Mouse (Mus musculus) adrenal gland, postnatal 4 days (tissue): ENCODE measurements around the gene Gm48552. TPM values are rescaled to one million over a fixed set of nuclear protein-coding genes. Genes with fewer than 3 reads are reported as not detected.
A peak's percentile ranks its signal among the peaks of the same experiment; 100 is the strongest.

Experiments used
- DNase-seq, 2 experiments: peaks; one replicate each; pipeline ENCODE4 v3.0.0; 2021 to 2022; ENCODE audit warnings: low spot score in 2 of 2, mixed read lengths in 2 of 2
- total RNA-seq, 2 experiments: library from RNA; stranded (reverse); gene quantifications; 2 replicates each; pipeline ENCODE4 v1.2.3; 2021

Gm48552 gene
- total RNA-seq, 2 experiments from 2014 or later: 2.6 to 4.1 TPM

- DNase-seq: no peak
These were observed 3.0 kb upstream of the Gm48552 start for GRCm38 (mm10) chr10:81385603-81386306.

- no peak for DNase-seq
These were observed 1.1 kb upstream of the Gm48552 start for GRCm38 (mm10) chr10:81387716-81388115.

- no peak for DNase-seq
These were observed 568 bp downstream of the Gm48552 start for GRCm38 (mm10) chr10:81389373-81389772.

- DNase-seq: peak; percentile 55 to 66
These were observed 1.2 kb downstream of the Gm48552 start for GRCm38 (mm10) chr10:81389801-81390677.

- DNase-seq: no peak
These were observed 1.8 kb downstream of the Gm48552 start for GRCm38 (mm10) chr10:81390678-81390965.

GRCm38 (mm10) chr10:81392270-81392669 is 3.5 kb downstream of the Gm48552 start:
- no peak for DNase-seq

DNA sequence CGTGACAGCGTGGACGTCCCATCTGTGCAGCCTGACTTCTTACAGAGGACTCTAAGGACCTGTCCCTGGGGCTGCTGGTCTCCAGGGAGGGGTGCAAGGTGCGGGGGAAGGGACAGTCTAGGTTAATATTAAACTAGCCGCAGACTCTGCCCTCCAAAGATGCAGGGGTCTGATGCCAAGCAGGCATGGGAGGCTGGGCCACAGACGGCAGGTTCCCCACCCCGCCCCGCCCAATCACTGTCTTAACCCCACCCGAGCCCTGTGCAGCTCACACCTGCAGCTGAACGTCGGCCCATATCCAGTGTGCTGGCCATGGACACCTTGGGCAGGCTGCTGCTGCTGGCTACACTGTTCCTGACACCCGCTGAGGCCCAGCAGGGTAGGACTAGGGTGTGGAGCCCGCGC is 4.0 kb downstream of the Gm48552 start, which contains the start of gene Smim24:
Smim24 (plus strand) TSS at position 271 of the 405 bp plus-strand sequence.
- no peak for DNase-seq

DNA sequence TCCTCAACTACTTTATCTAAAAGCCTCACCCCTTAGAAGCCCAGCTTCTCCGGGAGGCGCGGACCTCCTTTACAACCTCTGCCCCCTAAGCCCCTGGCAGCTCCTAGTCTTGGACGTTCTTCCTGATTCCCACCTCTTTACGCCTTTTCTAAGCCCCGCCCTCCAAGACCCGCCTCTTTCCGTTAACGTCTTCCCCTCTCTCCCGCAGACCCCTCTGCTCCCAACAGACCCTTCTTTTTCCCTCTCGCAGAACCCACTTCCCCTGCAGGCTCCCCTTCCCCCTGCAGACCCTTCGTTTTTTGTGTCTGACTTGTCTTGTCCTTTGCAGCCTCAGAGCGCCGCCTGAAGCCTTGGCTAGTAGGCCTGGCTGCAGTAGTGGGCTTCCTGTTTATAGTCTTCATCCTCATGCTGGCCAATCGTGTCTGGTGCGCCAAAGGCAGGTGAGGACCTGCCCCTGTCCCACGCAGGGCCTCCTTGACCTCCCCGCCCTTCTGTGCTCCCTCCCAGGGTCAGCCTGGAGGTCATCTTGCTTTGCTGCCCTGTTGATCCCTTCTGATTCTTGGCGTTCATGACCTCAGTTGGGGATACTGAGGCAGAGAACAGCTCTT is 4.8 kb downstream of the Gm48552 start:
- DNase-seq: no peak

GRCm38 (mm10) chr10:81395127-81395526 is 6.3 kb downstream of the Gm48552 start:
- no peak for DNase-seq

GRCm38 (mm10) chr10:81395865-81396264 is 7.1 kb downstream of the Gm48552 start:
- DNase-seq: no peak

DNA sequence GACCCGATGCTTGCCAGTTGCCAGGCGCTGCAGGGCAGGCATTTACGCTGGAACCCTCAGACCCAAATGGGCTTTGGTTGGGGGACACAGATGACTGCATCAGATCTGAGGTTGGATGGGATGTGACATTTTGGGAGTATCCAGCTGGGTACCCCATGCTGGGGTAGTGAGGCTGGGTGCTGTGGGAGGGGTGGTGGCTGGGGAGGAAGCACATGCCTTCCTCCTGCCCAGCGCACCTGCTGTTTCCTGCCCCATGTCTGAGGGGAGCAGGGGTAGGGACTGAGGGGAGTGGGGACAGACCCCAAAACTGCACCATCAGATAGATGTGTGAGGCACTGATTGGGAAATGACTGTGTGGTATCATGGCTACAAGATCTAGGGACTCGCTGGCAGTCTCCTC is 7.9 kb downstream of the Gm48552 start:
- no peak for DNase-seq

GRCm38 (mm10) chr10:81399296-81399695 is 10.5 kb downstream of the Gm48552 start:
- no peak for DNase-seq

DNA sequence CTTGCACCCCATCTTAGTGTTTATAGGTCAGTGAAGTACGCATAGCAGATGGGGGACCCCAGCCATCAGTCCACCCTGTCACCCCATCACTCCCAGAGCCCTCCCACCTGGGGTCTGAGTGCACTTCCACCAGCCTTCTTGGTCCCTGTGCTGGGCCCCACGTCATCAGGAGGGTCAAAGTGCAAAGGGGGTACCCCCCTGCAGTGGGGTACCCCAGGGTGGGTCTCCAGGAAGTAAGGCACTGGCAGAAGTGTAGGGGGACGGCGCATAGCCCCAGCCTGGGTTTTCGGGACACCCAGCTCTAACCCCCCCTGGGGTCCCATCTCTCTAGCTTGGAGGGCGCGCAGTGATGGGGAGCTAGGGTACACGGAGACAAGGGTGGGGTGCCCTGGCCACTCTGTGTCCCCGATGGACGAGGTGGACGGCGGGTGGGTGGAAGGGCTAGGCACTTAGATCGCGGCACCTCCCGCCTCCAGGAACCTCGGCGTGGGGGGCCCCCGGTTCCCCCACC is 11.0 kb downstream of the Gm48552 start:
- DNase-seq: no peak

DNA sequence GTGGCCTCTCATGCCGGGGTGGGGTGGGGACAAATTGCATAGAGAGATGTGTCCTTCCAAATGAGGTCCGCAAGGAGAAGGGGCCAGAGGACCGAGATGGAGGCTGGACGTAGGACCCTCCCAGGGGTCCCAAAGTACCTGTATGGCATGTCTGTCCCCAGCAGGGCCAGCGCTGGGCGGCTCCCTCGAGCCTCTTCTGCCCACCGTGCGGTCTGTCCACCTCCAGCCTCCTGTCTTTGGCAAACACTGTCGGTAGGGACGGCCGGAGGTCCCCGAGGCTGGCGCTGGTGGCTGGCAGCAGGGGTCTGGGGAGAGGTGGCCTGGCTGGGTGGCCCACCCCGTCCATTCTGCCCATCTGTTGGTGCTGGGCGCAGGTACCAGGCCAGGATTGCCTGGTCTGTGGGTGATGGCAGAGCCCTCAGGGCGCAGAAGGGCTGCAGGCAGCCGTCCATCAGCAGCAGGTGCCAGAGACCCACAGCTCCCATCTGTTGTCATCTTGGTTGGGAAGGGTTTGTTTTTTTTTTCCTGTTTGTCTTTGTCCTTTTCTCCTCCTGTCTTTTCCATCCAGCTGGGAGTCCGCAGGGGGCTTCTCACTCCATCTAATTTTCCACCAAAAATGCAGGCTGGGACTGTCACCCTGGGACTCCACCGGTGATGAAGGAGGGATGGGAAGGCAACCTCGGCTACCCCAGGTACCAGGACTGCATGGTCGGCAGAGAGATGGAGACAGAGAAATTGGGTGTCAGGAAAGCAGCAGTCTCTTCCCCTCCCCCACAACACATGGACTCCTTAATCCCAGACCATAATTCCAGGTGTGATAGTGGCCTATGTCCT is 11.8 kb downstream of the Gm48552 start:
- no peak for DNase-seq

DNA sequence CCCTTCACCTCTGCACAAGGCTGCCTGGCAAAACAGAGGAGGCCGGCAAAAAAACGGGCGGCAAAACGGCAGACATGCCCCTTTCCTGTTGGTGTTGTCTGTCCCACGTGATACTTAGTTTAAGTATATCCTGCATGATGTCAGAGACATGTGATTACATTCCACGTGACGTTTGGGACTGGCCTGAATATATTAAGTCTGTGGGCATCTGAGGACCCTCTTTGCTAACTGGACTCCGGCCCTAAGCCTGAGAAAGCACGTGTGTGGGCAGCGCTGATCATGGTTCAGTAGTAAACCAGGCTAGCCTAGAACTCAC is 12.4 kb downstream of the Gm48552 start:
- DNase-seq: no peak

GRCm38 (mm10) chr10:81401521-81402226 is 12.9 kb downstream of the Gm48552 start:
- DNase-seq: no peak

GRCm38 (mm10) chr10:81402227-81402765 is 13.5 kb downstream of the Gm48552 start:
- no peak for DNase-seq

- DNase-seq: no peak
These were observed 14.7 kb downstream of the Gm48552 start for GRCm38 (mm10) chr10:81403511-81403910.

GRCm38 (mm10) chr10:81404082-81404481 is 15.3 kb downstream of the Gm48552 start:
- no peak for DNase-seq

DNA sequence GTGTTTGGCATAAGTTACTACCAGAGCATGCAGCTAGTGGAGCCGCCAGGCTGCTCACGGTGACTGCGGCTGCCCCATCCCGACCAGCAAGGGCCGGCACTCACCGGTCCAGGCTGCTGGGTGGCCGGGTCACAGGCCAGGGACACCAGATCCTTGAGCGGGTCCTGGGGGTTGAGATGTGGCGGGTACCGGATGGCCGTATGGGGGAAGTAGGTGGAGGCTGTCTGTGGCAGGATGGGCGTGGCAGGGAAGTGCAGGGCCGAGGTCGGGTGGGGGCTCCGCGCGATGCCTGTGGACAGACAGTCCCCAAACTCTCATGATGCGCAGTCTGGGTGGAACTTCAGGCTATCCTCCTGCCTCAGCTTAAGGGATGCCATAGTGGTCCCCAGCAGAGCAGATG is 15.9 kb downstream of the Gm48552 start:
- DNase-seq: no peak
